Mouse (Mus musculus) heart, postnatal 0 days (tissue): ENCODE measurements around the gene Josd2. TPM values are rescaled to one million over a fixed set of nuclear protein-coding genes. Genes with fewer than 3 reads are reported as not detected.
A peak's percentile ranks its signal among the peaks of the same experiment; 100 is the strongest.

Source experiments
- ATAC-seq: fragments of 200-750 bp; cut with Nextera tagmentation; 2 replicates; pipeline ENCODE4 v1.8.0; 2017; ENCODE audit warnings: low read depth, moderate number of reproducible peaks, moderate library complexity; ENCODE audit not compliant: insufficient read depth
- DNase-seq: peaks from one replicate; pipeline ENCODE4 v3.0.0-alpha.2; 2016; ENCODE audit warnings: low spot score
- H3K27ac ChIP-seq: fragments of 300-500 bp; sonication (generic); 2 replicates; pipeline ENCODE4 v1.5.1; 2014; ENCODE audit warnings: low read depth, mild to moderate bottlenecking
- H3K27me3 ChIP-seq: fragments of 300-500 bp; sonication (generic); 2 replicates; pipeline ENCODE4 v1.6.1; 2014; ENCODE audit warnings: low read length, mixed read lengths; ENCODE audit not compliant: control insufficient read depth, insufficient read depth
- H3K36me3 ChIP-seq: fragments of 300-500 bp; sonication (generic); replicated peaks from 2 replicates; pipeline ENCODE4 v1.6.1; 2014; ENCODE audit warnings: low read length, mixed read lengths; ENCODE audit not compliant: control insufficient read depth, insufficient read depth
- H3K4me1 ChIP-seq: fragments of 300-500 bp; sonication (generic); 2 replicates; pipeline ENCODE4 v1.6.1; 2014; ENCODE audit warnings: antibody characterized with exemption; ENCODE audit not compliant: control insufficient read depth, insufficient read depth
- H3K4me2 ChIP-seq: fragments of 300-500 bp; sonication (generic); 2 replicates; pipeline ENCODE4 v1.6.1; 2014; ENCODE audit warnings: low read depth, mild to moderate bottlenecking, low read length, moderate library complexity
- H3K4me3 ChIP-seq: fragments of 300-500 bp; sonication (generic); 2 replicates; pipeline ENCODE4 v1.5.1; 2014; ENCODE audit warnings: low read depth, low read length
- H3K9ac ChIP-seq: fragments of 300-500 bp; sonication (generic); replicated peaks from 2 replicates; pipeline ENCODE4 v1.6.1; 2014; ENCODE audit warnings: low read depth, low read length, mixed read lengths
- H3K9me3 ChIP-seq: fragments of 300-500 bp; sonication (generic); replicated peaks from 2 replicates; pipeline ENCODE4 v1.6.1; 2016; ENCODE audit warnings: low read length; ENCODE audit not compliant: control insufficient read depth
- CTCF ChIP-seq: IDR thresholded peaks from 2 replicates; pipeline ENCODE4 v1.5.1; 2016; ENCODE audit warnings: antibody characterized with exemption, control low read depth, low read depth
- EP300 ChIP-seq: IDR thresholded peaks from 2 replicates; pipeline ENCODE4 v1.6.1; 2016; ENCODE audit warnings: antibody characterized with exemption, low read depth
- WGBS: fragments of 180-500 bp; shearing (Covaris S2); extraction: QIAGEN DNeasy Blood & Tissue Kit; methylation state at CpG from one replicate; pipeline ENCODE4 v1.1.7; 2014; 5-methylcytosine and 5-hydroxymethylcytosine counted together
- polyA plus RNA-seq: library from polyadenylated mRNA; unstranded; fragments of >200 nt; fragmentation: Nextera tagmentation; extraction: Ambion mirVana; gene quantifications from 2 replicates; pipeline ENCODE4 v1.2.1, GENCODE M21; 2015
- total RNA-seq: library from RNA; depleted of rRNA; stranded (reverse); fragments of >200 nt; gene quantifications from 2 replicates; pipeline ENCODE4 v1.2.3, GENCODE M21; 2014; ENCODE audit warnings: low replicate concordance

Gene Josd2
- total and polyA plus RNA-seq, 2 experiments from 2014 or later: 91.2 to 123 TPM

DNA sequence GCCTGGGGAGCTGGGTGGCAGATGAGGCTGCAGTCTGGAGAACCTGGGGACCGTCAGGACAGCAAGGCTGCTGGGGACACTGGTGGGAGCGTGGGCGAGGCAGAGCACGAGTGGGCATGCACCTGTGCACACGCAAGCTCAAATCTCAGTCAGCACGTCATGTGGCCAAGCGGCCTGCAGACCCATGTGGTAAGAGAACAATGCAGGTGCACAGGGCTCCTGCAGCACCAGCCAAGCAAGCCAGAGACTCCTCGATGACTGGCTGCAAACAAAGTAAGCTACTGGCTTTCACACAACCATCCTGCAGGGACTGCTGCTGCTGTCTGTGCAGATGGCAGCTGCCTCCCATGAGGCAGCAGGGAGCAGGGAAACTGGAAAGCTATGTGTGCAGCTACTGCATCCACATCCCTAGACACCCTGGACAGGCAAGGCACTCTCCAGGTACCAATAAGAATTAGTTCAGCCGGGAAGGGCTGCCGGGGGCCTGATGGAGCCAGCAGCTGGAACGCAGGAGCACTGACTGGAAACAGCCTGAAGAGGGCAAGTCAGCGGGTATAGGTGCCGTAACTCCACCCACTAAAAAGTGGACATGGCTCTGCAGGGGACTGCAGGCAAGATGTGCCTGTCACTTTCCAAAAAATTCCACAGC is 19.3 kb downstream of the Josd2 start:
- 48% methylated on average over 13 of the region's 13 CpGs for WGBS
- Histone ChIP-seq H3K9me3 (no peaks in the 10 kb centered on the region), H3K4me2 (no peak overlapping the region), H3K9ac (no peak overlapping the region), H3K4me1 (peaks cover 12% of the 10 kb centered on the region), H3K36me3 (peaks cover 17% of the 10 kb centered on the region), H3K27ac (no peak overlapping the region), H3K4me3 (no peak overlapping the region), H3K27me3 (no peaks in the 10 kb centered on the region)
- no peak for DNase-seq
- ATAC-seq: 0 out of 2 replicates have a peak, but pooled peaks have one; percentile 9
- TF ChIP-seq EP300 (no peak), CTCF (no peak)

DNA sequence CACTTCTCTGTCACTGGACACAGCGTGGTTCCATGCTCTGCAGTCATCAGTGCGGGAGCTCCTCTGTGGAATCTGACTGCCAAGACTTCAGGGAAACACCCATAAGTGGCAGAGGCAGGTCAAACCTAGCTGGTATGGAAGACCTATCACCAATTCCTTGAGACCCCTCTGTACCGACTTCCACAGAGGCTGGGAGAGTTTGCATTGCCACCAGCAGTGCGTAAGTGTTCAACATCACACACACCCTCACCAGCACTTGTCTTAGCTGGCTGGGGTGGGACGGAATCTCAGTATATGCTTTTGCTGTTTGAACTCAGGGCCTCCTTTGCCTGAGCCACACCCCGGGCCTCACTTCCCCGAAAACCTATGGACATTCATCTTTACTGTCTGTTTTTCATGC is 20.2 kb downstream of the Josd2 start:
- H3K4me1 ChIP-seq: 0 out of 2 replicates have a peak, but pooled peaks cover 4% of the 10 kb centered on the region
- TF ChIP-seq CTCF (no peak), EP300 (no peak)
- no peaks in the 10 kb centered on the region for H3K27me3 ChIP-seq
- H3K9ac ChIP-seq: no peak overlapping the region
- no peaks in the 10 kb centered on the region for H3K9me3 ChIP-seq
- H3K4me2 ChIP-seq: no peak overlapping the region
- H3K27ac ChIP-seq: no peak overlapping the region
- no peak overlapping the region for H3K4me3 ChIP-seq
- peaks cover 26% of the 10 kb centered on the region for H3K36me3 ChIP-seq
- DNase-seq (no peak), ATAC-seq (no peak)
- 80% methylated on average over 7 of the region's 7 CpGs for WGBS

DNA sequence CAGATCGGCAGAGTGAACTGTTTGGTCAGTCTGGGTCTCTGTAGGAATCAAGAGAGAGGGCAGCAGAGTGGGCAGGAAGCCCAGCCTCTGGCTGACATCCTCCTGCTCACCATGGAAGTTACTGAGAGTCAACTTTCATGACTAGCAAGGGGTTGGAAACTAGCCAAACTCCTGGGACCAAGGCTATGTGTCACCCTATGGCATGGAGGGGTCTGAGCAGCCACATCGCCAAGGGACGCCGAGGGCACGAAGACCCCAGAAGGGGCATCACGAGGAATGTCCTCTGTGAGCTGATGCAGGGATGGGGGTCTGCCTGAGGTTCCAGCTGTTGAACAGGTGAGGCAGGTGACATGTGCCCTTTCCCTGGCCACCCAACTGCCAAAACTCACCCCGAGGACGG is 20.8 kb downstream of the Josd2 start:
- no peak overlapping the region for H3K4me2 ChIP-seq
- ATAC-seq (no peak), DNase-seq (no peak)
- 86% methylated on average over 8 of the region's 8 CpGs for WGBS
- H3K27me3 ChIP-seq: no peaks in the 10 kb centered on the region
- no peak overlapping the region for H3K27ac ChIP-seq
- H3K4me3 ChIP-seq: no peak overlapping the region
- H3K9me3 ChIP-seq: no peaks in the 10 kb centered on the region
- H3K4me1 ChIP-seq: no peaks in the 10 kb centered on the region
- peaks cover 30% of the 10 kb centered on the region for H3K36me3 ChIP-seq
- no peak overlapping the region for H3K9ac ChIP-seq
- TF ChIP-seq CTCF (no peak), EP300 (no peak)

DNA sequence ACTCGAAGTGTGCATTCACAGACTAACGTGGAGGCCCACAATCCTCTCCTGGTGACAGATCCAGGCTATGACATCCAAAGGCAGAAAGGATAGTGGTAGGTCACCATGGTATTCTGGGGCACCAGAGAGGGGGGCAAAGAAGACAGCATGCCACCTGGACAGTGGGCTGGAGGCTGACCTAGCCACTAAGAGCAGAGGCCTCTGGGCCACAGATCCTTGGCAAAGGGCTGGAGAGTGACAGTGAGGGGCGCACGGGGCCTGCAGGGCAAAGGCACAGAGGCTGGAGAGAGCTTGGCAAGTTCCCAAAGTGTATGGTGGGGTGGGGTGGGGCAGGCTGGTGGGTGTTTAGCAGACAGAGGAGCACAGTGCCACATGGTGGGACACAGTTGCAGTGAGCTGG is 22.5 kb downstream of the Josd2 start:
- Histone ChIP-seq H3K9ac (no peak overlapping the region), H3K27me3 (no peaks in the 10 kb centered on the region), H3K36me3 (peaks cover 30% of the 10 kb centered on the region), H3K27ac (no peak overlapping the region), H3K9me3 (no peaks in the 10 kb centered on the region), H3K4me3 (no peak overlapping the region), H3K4me2 (no peak overlapping the region), H3K4me1 (peaks cover under 1% of the 10 kb centered on the region; the same call in 1 of the 2 replicates)
- no peak for DNase-seq
- no peak for ATAC-seq
- no peak for TF ChIP-seq CTCF
- no peak for TF ChIP-seq EP300
- 56% methylated on average over 4 of the region's 4 CpGs for WGBS

DNA sequence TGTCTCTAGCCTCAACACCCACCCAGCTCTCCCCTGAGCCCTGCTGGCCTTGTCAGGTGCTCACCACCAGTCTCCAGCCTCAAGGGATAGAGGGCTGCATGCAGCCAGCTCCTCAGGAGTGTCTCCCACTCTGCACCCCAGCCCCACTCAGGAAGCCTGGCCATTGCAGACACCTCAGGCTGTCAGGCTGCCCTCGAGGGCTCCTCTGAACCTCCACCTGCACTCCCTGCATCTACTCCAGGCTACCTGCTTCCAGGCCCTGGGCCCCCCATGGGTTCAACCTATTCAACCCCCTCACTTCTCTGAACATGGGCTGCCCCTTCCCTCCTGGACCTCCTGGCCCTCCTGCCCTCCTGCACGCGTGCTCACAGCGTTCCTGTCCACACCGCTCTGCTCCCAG is 23.6 kb downstream of the Josd2 start:
- TF ChIP-seq CTCF (no peak), EP300 (no peak)
- 93% methylated on average over 5 of the region's 5 CpGs for WGBS
- H3K27me3 ChIP-seq: no peaks in the 10 kb centered on the region
- H3K4me3 ChIP-seq: no peak overlapping the region
- no peak for ATAC-seq
- no peaks in the 10 kb centered on the region for H3K9me3 ChIP-seq
- H3K4me2 ChIP-seq: no peak overlapping the region
- H3K9ac ChIP-seq: no peak overlapping the region
- no peak overlapping the region for H3K27ac ChIP-seq
- peaks cover 30% of the 10 kb centered on the region for H3K36me3 ChIP-seq
- no peak for DNase-seq
- peaks cover 8% of the 10 kb centered on the region; the same call in 1 of the 2 replicates for H3K4me1 ChIP-seq
